ENCODE assay signal across 25 mouse cellular contexts in the genomic region with DNA sequence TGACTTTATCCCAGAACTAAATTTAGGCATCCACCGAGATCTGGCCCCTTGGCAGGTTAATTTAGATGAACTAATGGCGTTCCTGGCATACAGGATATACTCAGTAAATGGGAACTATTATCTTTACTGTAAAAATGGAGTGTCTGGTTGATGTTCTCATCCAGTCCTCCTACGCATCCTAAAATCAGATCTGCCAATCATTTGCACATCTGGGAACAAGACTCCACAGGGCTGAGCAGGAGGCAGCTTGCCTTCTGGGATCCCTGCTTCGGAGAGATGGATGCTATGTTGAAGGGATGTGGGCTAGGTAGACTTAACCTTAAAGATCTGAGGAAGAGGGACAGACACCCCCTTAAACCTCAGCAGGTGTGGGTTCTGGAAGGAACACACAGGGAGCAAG.
A peak's percentile ranks its signal among the peaks of the same experiment; 100 is the strongest.
DNase-seq lines count a peak whose midpoint lies in the region; ATAC-seq and TF ChIP-seq lines count a peak whose summit lies in the region.
"Had no signal": no experiment of that assay in that cellular context is flagged by ENCODE, and none has a peak within 500 bp of the region (broad histone marks: within the 10 kb centered on the region; RNA-seq: fewer than 3 reads in every experiment).

No protein-coding gene starts in this region.

- no peaks in the 10 kb centered on the region for H3K9me3 ChIP-seq in forebrain, embryonic 15.5 days
- no peaks in the 10 kb centered on the region for H3K9me3 ChIP-seq in forebrain, embryonic 11.5 days (ENCODE audit: control insufficient read depth, low read length)
- no peaks in the 10 kb centered on the region for H3K9me3 ChIP-seq in heart, embryonic 12.5 days (replicated peaks)
- H3K9me3 ChIP-seq: G1E; liver, embryonic 12.5 days; megakaryocyte, embryonic 14.5 days; midbrain, embryonic 12.5 days; neural tube, embryonic 12.5 days had no signal

- H3K27me3 ChIP-seq in forebrain, embryonic 15.5 days, result no peaks in the 10 kb centered on the region
- H3K27me3 ChIP-seq in forebrain, embryonic 11.5 days (ENCODE audit: control insufficient read depth, insufficient read depth, low read length), result no peaks in the 10 kb centered on the region
- no peaks in the 10 kb centered on the region for H3K27me3 ChIP-seq in heart, embryonic 12.5 days (replicated peaks)
- H3K27me3 ChIP-seq: liver, embryonic 12.5 days; midbrain, embryonic 12.5 days; neural tube, embryonic 12.5 days had no signal

- H3K9ac ChIP-seq in forebrain, embryonic 15.5 days (replicated peaks), result no peak overlapping the region
- H3K9ac ChIP-seq in forebrain, embryonic 11.5 days (ENCODE audit: low read length), result no peak overlapping the region
- no peak overlapping the region for H3K9ac ChIP-seq in heart, embryonic 12.5 days
- H3K9ac ChIP-seq: hindbrain, embryonic 14.5 days; liver, embryonic 12.5 days; liver, postnatal 0 days; midbrain, embryonic 12.5 days; neural tube, embryonic 12.5 days had no signal

- H3K4me2 ChIP-seq in forebrain, embryonic 15.5 days (replicated peaks), result no peak overlapping the region
- H3K4me2 ChIP-seq in forebrain, embryonic 11.5 days (ENCODE audit: low read depth, low read length, severe bottlenecking), result no peak overlapping the region
- H3K4me2 ChIP-seq in heart, embryonic 12.5 days, result no peak overlapping the region
- H3K4me2 ChIP-seq: hindbrain, embryonic 14.5 days; liver, embryonic 12.5 days; midbrain, embryonic 12.5 days; neural tube, embryonic 12.5 days had no signal

- H3K4me1 ChIP-seq in forebrain, embryonic 15.5 days, result peaks cover 39% of the 10 kb centered on the region
- no peaks in the 10 kb centered on the region for H3K4me1 ChIP-seq in forebrain, embryonic 11.5 days (replicated peaks; ENCODE audit: control insufficient read depth, insufficient read depth, low read length)
- peaks cover 40% of the 10 kb centered on the region for H3K4me1 ChIP-seq in heart, embryonic 12.5 days (replicated peaks)
- H3K4me1 ChIP-seq: liver, embryonic 12.5 days had no signal

- H3K27ac ChIP-seq in forebrain, embryonic 15.5 days (replicated peaks), result peak overlapping the region; percentile 79
- no peak overlapping the region for H3K27ac ChIP-seq in forebrain, embryonic 11.5 days (ENCODE audit: low read depth, low read length)
- H3K27ac ChIP-seq in heart, embryonic 12.5 days (ENCODE audit: poor library complexity, severe bottlenecking), result 0 out of 2 replicates have a peak overlapping the region, but pooled peaks have one; percentile 11
- H3K27ac ChIP-seq in layer of hippocampus, adult 2 months, result peak overlapping the region; percentile 90
- H3K27ac ChIP-seq: hindbrain, embryonic 14.5 days; liver, embryonic 12.5 days; midbrain, embryonic 12.5 days; neural tube, embryonic 12.5 days; stomach, postnatal 0 days had no signal

- no peak for DNase-seq in forebrain, embryonic 11.5 days (ENCODE audit: low spot score)
- no peak for DNase-seq in heart, postnatal 36 days
- no peak for DNase-seq in layer of hippocampus, adult 2 months (ENCODE audit: low spot score in 2 of 2)
- DNase-seq in layer of hippocampus, postnatal 10 days (ENCODE audit: low spot score in 2 of 2), result no peak
- DNase-seq in frontal cortex, postnatal 14 days (ENCODE audit: low spot score in 2 of 2), result no peak
- DNase-seq: adrenal gland, adult 8-10 months; cerebellum, adult 8-10 months; cerebellum, postnatal 25 days; gastrocnemius, postnatal 14 days; kidney, adult 9 months; kidney, postnatal 10 days; liver, postnatal 0 days; thymus, adult 18-20 months; thymus, postnatal 25 days had no signal

- TF ChIP-seq CTCF in layer of hippocampus, adult 2 months (conservative IDR thresholded peaks at IDR 0.05), result no peak

- WGBS in forebrain, embryonic 15.5 days, result 81% methylated on average over 4 of the region's 4 CpGs
- 87% methylated on average over 4 of the region's 4 CpGs for WGBS in forebrain, embryonic 11.5 days
- WGBS in heart, embryonic 12.5 days, result 58% methylated on average over 4 of the region's 4 CpGs

- ATAC-seq in forebrain, embryonic 15.5 days (replicated peaks), result no peak
- ATAC-seq in forebrain, embryonic 11.5 days (replicated peaks; ENCODE audit: low FRiP score), result no peak
- ATAC-seq in heart, embryonic 12.5 days (ENCODE audit: insufficient number of reproducible peaks, low FRiP score), result no peak
- ATAC-seq: intestine, postnatal 0 days; liver, embryonic 12.5 days; liver, postnatal 0 days had no signal

- no peaks in the 10 kb centered on the region for H3K36me3 ChIP-seq in forebrain, embryonic 15.5 days
- H3K36me3 ChIP-seq in forebrain, embryonic 11.5 days (ENCODE audit: control insufficient read depth, insufficient read depth, low read length), result no peaks in the 10 kb centered on the region
- no peaks in the 10 kb centered on the region for H3K36me3 ChIP-seq in heart, embryonic 12.5 days
- H3K36me3 ChIP-seq: G1E; liver, embryonic 12.5 days; midbrain, embryonic 12.5 days; neural tube, embryonic 12.5 days had no signal

- intact Hi-C loops in heart, postnatal 36 days (cut with DNase I), result loop anchor here (5.0 kb wide), 2 partner anchors 99 to 359 kb away; no protein-coding TSS in a partner anchor

- H3K4me3 ChIP-seq in forebrain, embryonic 15.5 days, result no peak overlapping the region
- no peak overlapping the region for H3K4me3 ChIP-seq in forebrain, embryonic 11.5 days (ENCODE audit: low read depth, low read length)
- H3K4me3 ChIP-seq in heart, embryonic 12.5 days, result no peak overlapping the region
- no peak overlapping the region for H3K4me3 ChIP-seq in layer of hippocampus, adult 2 months
- H3K4me3 ChIP-seq: liver, embryonic 12.5 days; midbrain, embryonic 12.5 days; myocyte; neural tube, embryonic 12.5 days had no signal
